Mouse (Mus musculus): ENCODE results near the gene Adgrg1.

DNA sequence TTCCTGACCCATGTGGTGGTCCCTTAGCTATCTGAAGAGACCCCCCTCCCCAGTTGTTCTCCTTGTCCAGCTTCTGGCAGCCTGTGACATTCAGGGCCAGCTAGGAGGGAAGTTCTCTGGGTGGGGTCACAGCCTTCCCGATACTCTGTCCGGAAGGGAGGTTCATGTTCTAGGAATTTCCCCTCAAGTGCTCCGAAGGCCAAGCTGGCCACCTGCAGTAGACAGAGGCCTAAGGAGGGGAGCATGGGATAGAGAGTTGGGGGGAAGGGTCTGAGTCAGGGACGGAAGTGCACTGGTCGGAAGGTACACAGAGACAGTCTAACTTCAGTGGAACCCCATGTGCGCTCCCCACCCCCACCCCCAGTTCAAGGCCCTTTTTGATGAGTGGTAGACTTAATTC lies 25.4 kb downstream of the Adgrg1 start:
- TF ChIP-seq CTCF (IDR thresholded peaks at IDR 0.05; ENCODE audit: low read depth, low read length) (no peak), POLR2A (IDR thresholded peaks at IDR 0.05; ENCODE audit: extremely low read depth, insufficient read depth, low read length) (no peak)
